Mouse (Mus musculus): ENCODE measurements around the gene Gpr12.
"Not testable (repeated sequence)": the region's sequence is repeated elsewhere in the genome, so short reads cannot be mapped to it uniquely, and the experiment has no call there.

Gene Gpr12

GRCm38 (mm10) chr5:146584478-146585306, at the start of gene Gpr12:
Gpr12 (minus strand) TSS chr5:146585239.
- DNase-seq (ENCODE audit: low read depth): no peak

DNA sequence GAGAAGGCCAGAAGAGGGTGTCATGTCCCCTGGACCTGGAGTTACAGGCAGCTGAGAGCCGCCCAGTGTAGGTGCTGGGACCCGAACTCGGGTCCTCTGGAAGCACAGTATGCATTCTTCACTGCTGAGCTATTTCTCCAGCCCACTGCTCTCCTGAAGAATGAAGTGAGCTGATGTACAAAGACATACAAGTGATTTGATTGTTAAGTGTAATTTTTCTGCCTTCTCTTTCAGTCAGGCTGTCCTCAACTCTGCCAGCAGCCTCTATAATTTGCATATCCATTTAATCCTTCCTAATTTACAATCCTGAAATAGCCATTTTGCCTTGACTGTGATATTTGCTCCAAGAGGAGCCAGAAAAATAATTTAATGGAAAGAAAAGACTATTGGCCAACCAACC, 46.6 kb upstream of the Gpr12 start:
- no peak for DNase-seq (ENCODE audit: low read depth)

- DNase-seq (ENCODE audit: low read depth): no peak
These were observed 45.9 kb upstream of the Gpr12 start for GRCm38 (mm10) chr5:146630961-146631360.

DNA sequence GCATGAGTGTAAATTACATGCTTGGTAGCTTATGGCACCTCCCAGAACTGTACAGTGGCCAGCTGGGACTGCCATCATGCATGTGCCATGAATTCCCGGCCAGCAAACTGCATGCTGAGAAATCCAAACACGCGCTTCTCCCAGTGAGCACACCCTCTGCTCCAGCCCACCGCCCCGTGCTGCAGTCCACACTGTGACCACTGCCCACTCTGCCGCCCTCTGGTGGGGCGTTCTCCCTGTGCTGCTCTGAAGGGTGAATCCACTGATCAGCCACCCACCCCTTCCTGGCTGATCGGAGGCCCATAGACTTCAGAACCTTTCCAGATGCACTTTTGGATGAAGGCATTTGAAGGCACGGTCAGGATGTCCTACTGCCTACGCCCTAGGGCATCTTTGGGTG, 44.6 kb upstream of the Gpr12 start:
- DNase-seq (ENCODE audit: low read depth): no peak

DNA sequence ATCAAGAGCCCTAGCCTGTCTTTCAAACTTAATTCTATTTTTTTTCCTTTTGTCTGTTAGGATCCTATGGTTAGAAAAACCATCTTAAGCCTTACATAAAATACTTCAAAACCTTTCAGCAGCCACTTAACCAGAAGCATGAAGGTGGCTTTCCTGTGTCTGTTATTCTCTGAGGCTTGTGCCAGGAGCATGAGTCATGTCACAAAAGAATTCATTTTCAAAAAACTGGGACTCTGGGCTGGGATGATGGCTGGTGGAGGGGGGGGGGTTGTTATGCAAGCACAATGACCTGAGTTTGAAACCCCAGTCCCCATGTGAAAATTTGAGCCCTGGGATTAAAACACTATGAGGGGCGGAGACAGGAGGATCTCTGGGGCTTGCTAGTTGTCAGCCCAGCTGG, 43.8 kb upstream of the Gpr12 start:
- DNase-seq (ENCODE audit: low read depth): no peak

- DNase-seq (ENCODE audit: low read depth): no peak
These were observed 42.9 kb upstream of the Gpr12 start for GRCm38 (mm10) chr5:146627901-146628300.

DNA sequence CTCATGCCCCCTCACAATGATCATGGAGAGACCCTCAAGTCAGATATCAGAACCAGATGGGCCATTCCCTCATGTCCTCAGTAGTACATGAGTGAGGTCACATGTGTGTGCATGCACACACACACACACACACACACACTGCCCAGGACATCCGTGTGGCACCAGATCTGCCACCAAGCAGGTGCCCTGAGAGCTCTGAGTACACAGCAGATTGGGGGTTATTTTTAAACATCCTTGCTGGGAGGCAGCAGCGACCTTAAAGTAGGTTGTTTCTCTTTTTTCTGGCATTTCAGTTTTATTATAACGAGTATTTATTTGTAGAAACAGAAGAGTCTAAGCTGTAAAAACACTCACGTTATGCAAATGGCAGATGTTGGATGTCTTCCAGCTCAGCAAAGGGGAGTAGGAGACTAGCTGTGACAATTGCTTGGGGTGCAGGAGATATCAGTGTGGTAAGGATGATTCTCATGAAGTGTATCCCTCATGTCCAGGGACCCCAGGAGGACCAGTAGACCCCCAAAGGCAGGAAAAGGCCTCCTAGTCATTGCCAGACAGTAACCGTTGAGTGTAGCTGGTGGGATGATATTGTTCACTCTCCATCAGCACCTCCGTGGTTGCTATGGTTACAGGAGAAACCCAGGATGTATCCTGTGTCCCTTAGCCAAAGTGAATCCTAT, 40.7 kb upstream of the Gpr12 start:
- no peak for DNase-seq (ENCODE audit: low read depth)

DNA sequence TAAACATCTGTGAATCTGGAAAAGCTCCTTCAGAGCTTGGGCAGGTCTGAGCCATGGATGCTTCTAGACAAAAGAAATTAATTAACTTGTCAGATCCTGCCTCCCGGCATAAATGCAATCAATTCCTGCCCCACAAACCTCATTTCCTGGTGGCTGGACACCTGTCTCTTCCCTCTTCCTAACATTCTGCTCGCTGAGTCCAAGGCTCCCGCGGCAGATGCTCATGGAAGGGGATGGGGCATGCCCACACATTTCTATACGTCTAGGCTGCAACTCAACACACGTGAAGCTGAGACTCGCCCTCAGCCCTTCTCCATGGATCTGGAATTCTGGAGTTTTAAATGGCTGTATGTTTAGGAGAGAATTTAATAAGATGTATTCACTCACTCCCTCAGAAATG, 26.8 kb upstream of the Gpr12 start:
- no peak for DNase-seq (ENCODE audit: low read depth)

GRCm38 (mm10) chr5:146611009-146611408, 26.0 kb upstream of the Gpr12 start:
- DNase-seq (ENCODE audit: low read depth): no peak

GRCm38 (mm10) chr5:146609646-146610045, 24.6 kb upstream of the Gpr12 start:
- DNase-seq (ENCODE audit: low read depth): no peak

GRCm38 (mm10) chr5:146607816-146608215, 22.8 kb upstream of the Gpr12 start:
- no peak for DNase-seq (ENCODE audit: low read depth)

- no peak for DNase-seq (ENCODE audit: low read depth)
These were observed 21.9 kb upstream of the Gpr12 start for GRCm38 (mm10) chr5:146606895-146607294.

GRCm38 (mm10) chr5:146606221-146606620, 21.2 kb upstream of the Gpr12 start:
- no peak for DNase-seq (ENCODE audit: low read depth)

GRCm38 (mm10) chr5:146599970-146600369, 14.9 kb upstream of the Gpr12 start:
- DNase-seq (ENCODE audit: low read depth): no peak

- DNase-seq (ENCODE audit: low read depth): not testable (repeated sequence)
These were observed 14.2 kb upstream of the Gpr12 start for GRCm38 (mm10) chr5:146599216-146599615.

- no peak for DNase-seq (ENCODE audit: low read depth)
These were observed 13.4 kb upstream of the Gpr12 start for GRCm38 (mm10) chr5:146598215-146599119.

- DNase-seq (ENCODE audit: low read depth): no peak
These were observed 12.4 kb upstream of the Gpr12 start for GRCm38 (mm10) chr5:146597503-146597874.

GRCm38 (mm10) chr5:146596612-146597502, 11.8 kb upstream of the Gpr12 start:
- DNase-seq (ENCODE audit: low read depth): no peak

DNA sequence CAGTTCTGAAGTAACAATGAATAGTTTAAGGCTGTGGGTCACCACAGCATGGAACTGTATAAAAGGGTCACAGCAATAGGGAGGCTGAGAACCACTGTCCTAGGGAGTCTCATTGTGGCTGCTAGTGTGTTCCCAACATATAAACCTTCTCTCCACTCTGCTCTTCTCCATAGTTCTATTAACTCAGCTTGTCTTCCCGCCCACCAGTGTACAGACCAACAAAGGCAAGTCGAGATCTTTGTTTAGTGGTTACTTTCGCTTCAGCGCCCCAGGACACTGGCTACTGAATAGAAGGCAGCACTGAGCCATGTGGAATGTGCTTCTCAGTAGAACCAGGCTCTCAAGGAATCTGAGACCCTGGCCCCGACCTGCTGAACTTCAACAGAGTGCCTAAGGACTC, 7.5 kb upstream of the Gpr12 start:
- DNase-seq (ENCODE audit: low read depth): no peak

DNA sequence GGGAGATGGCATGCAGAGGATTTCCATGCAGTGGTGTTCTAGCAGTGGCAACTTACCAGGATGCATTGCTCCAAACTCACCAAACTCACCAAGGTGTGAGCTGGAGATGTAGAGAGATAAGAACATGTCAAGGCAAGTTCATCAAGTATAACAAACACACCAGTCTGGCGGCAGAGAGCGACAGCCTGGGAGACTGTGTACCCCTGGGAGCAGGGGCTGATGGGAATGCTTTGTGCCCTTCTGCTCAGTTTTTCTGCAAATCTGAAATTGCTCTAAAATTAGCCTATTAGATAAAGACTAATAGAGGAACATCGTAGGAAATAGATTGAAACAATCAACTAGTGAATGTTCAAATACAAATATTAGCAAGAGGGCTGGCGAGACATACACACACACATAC, 6.6 kb upstream of the Gpr12 start:
- no peak for DNase-seq (ENCODE audit: low read depth)

DNA sequence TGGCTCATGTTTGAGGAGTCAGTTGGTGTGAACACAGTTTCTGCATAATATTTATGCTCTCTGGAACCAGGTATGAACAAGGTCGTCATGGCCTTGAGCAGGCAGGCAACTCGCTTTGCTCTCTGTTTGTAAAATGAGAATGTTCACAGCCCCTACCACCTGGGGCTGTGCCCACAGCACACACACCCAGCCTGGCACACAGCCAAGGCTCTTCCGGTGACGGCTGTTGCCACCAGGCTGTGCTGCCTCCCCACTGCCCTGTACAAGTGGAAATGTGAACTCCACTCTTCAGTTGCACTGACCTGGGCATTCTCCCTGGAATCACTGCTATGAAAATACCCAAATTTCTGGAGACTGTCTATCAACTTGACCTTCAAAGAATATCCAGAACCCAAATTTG, 5.9 kb upstream of the Gpr12 start:
- no peak for DNase-seq (ENCODE audit: low read depth)

All from induced T-regulatory cell, adult 2 months (primary cell).